Mouse (Mus musculus): ENCODE measurements around the gene Sstr3. TPM values are rescaled to one million over a fixed set of nuclear protein-coding genes. Genes with fewer than 3 reads are reported as not detected.

Sstr3 gene
- polyA plus RNA-seq, 1 experiment from 2014 or later = 0.10 TPM

GRCm38 (mm10) chr15:78572658-78573397, 28.3 kb upstream of the Sstr3 start, which contains the start of gene Rac2:
Gene Rac2 (minus strand): TSS chr15:78572783.
- Histone ChIP-seq H3K27me3 (replicated peaks; ENCODE audit: control insufficient read depth, insufficient read depth, low read length) (no peaks in the 10 kb centered on the region), H3K4me1 (replicated peaks; ENCODE audit: control insufficient read depth, insufficient read depth, low read length) (no peaks in the 10 kb centered on the region), H3K4me2 (replicated peaks; ENCODE audit: low read depth) (no peak within 1 kb of the TSS), H3K4me3 (ENCODE audit: low read depth, low read length) (no peak within 1 kb of the TSS), H3K9me3 (ENCODE audit: control insufficient read depth) (no peaks in the 10 kb centered on the region), H3K9ac (ENCODE audit: low read depth, low read length) (no peak within 1 kb of the TSS), H3K36me3 (ENCODE audit: control insufficient read depth, insufficient read depth) (no peaks in the 10 kb centered on the region), H3K27ac (ENCODE audit: low read depth, low read length) (no peak within 1 kb of the TSS)
- WGBS = 66% methylated on average over 8 of the region's 8 CpGs
- ATAC-seq = no peak
- no peak for TF ChIP-seq CTCF (IDR thresholded peaks at IDR 0.05; ENCODE audit: low read depth)

- Histone ChIP-seq H3K4me1 (replicated peaks; ENCODE audit: control insufficient read depth, insufficient read depth, low read length) (no peaks in the 10 kb centered on the region), H3K27me3 (replicated peaks; ENCODE audit: control insufficient read depth, insufficient read depth, low read length) (no peaks in the 10 kb centered on the region), H3K4me3 (ENCODE audit: low read depth, low read length) (no peak overlapping the region), H3K27ac (ENCODE audit: low read depth, low read length) (no peak overlapping the region), H3K9me3 (ENCODE audit: control insufficient read depth) (no peaks in the 10 kb centered on the region), H3K9ac (ENCODE audit: low read depth, low read length) (no peak overlapping the region), H3K36me3 (ENCODE audit: control insufficient read depth, insufficient read depth) (no peaks in the 10 kb centered on the region), H3K4me2 (replicated peaks; ENCODE audit: low read depth) (no peak overlapping the region)
- ATAC-seq = no peak
- TF ChIP-seq CTCF (IDR thresholded peaks at IDR 0.05; ENCODE audit: low read depth) = no peak
- 78% methylated on average over 5 of the region's 5 CpGs for WGBS
Measured at GRCm38 (mm10) chr15:78572270-78572600, 27.8 kb upstream of the Sstr3 start.

DNA sequence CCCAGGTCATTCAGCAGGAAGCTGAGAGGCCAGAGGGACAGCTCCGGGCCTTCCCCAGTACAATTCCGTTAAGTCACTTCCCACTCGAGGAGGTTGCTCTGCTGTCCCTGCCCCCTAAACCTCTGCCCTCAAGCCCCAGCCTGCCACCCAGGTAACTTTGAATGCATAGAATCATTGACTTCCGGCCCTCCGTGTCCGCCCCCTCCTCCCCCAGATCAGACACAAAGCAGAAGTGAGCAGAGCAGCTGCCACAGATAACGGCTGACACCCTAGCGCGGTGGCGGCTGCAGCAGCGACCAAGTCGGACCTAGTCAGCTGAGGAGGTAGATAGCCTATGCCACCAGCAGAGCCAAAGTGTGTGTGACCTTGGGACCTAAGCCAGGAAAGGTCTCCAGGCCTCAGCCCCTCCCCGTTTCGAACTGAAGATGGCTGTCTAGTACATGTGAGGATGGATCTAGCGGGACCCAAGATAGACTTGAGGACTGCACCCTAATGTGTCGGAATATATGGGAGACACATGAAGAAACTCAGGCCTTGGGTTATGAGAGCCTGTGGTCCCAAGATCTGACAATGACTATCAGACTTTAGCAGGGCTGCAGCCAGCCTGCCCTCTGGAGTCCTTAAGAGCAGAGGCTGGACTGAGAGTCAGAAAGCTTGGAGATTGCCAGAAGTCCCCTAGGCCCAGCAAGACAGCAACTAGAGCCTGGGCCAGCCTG, 27.2 kb upstream of the Sstr3 start:
- Histone ChIP-seq H3K4me3 (ENCODE audit: low read depth, low read length) (no peak overlapping the region), H3K9me3 (ENCODE audit: control insufficient read depth) (no peaks in the 10 kb centered on the region), H3K36me3 (ENCODE audit: control insufficient read depth, insufficient read depth) (no peaks in the 10 kb centered on the region), H3K9ac (ENCODE audit: low read depth, low read length) (no peak overlapping the region), H3K4me2 (replicated peaks; ENCODE audit: low read depth) (no peak overlapping the region), H3K4me1 (replicated peaks; ENCODE audit: control insufficient read depth, insufficient read depth, low read length) (no peaks in the 10 kb centered on the region), H3K27me3 (replicated peaks; ENCODE audit: control insufficient read depth, insufficient read depth, low read length) (no peaks in the 10 kb centered on the region), H3K27ac (ENCODE audit: low read depth, low read length) (no peak overlapping the region)
- no peak for TF ChIP-seq CTCF (IDR thresholded peaks at IDR 0.05; ENCODE audit: low read depth)
- ATAC-seq = no peak
- 48% methylated on average over 16 of the region's 16 CpGs for WGBS

- H3K9ac ChIP-seq (ENCODE audit: low read depth, low read length) = no peak overlapping the region
- H3K27me3 ChIP-seq (replicated peaks; ENCODE audit: control insufficient read depth, insufficient read depth, low read length) = no peaks in the 10 kb centered on the region
- no peaks in the 10 kb centered on the region for H3K9me3 ChIP-seq (ENCODE audit: control insufficient read depth)
- no peak for TF ChIP-seq CTCF (IDR thresholded peaks at IDR 0.05; ENCODE audit: low read depth)
- no peaks in the 10 kb centered on the region for H3K36me3 ChIP-seq (ENCODE audit: control insufficient read depth, insufficient read depth)
- no peak for ATAC-seq
- no peak overlapping the region for H3K27ac ChIP-seq (ENCODE audit: low read depth, low read length)
- no peak overlapping the region for H3K4me3 ChIP-seq (ENCODE audit: low read depth, low read length)
- WGBS = 91% methylated on average over 5 of the region's 5 CpGs
- H3K4me1 ChIP-seq (replicated peaks; ENCODE audit: control insufficient read depth, insufficient read depth, low read length) = no peaks in the 10 kb centered on the region
- H3K4me2 ChIP-seq (replicated peaks; ENCODE audit: low read depth) = no peak overlapping the region
Measured at GRCm38 (mm10) chr15:78570170-78570569, 25.7 kb upstream of the Sstr3 start.

DNA sequence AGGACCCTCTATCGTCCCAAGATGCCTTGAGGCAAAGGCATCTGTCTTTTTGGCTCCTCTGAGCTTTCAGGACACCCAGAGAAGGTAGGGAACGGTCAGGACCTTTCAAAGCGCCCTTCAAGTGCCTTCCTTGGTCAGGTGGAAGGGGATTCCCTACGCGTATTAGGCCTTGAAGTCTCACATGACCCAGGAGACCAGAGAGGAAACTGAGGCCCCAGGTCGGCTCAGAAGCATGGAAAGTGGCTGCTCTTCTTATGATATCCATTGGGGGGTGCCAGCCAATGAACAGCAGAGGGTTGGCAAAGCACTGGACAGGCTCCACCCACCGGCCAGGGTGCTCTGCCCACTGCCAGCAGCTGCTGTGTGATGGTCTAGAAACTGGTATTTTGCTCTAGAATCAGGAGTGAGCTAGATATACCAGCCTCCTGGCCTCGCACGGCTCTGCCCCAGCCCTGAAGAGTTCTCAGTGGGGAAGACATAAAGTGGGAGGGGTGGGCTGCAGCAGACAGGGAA, 23.2 kb upstream of the Sstr3 start:
- Histone ChIP-seq H3K4me1 (replicated peaks; ENCODE audit: control insufficient read depth, insufficient read depth, low read length) (no peaks in the 10 kb centered on the region), H3K4me3 (ENCODE audit: low read depth, low read length) (no peak overlapping the region), H3K27ac (ENCODE audit: low read depth, low read length) (no peak overlapping the region), H3K27me3 (replicated peaks; ENCODE audit: control insufficient read depth, insufficient read depth, low read length) (no peaks in the 10 kb centered on the region), H3K9ac (ENCODE audit: low read depth, low read length) (no peak overlapping the region), H3K36me3 (ENCODE audit: control insufficient read depth, insufficient read depth) (no peaks in the 10 kb centered on the region), H3K4me2 (replicated peaks; ENCODE audit: low read depth) (no peak overlapping the region), H3K9me3 (ENCODE audit: control insufficient read depth) (no peaks in the 10 kb centered on the region)
- TF ChIP-seq CTCF (IDR thresholded peaks at IDR 0.05; ENCODE audit: low read depth) = no peak
- no peak for ATAC-seq
- WGBS = 64% methylated on average over 9 of the region's 9 CpGs

GRCm38 (mm10) chr15:78564764-78565435, 20.4 kb upstream of the Sstr3 start:
- Histone ChIP-seq H3K9ac (ENCODE audit: low read depth, low read length) (no peak overlapping the region), H3K27me3 (replicated peaks; ENCODE audit: control insufficient read depth, insufficient read depth, low read length) (no peaks in the 10 kb centered on the region), H3K36me3 (ENCODE audit: control insufficient read depth, insufficient read depth) (no peaks in the 10 kb centered on the region), H3K4me2 (replicated peaks; ENCODE audit: low read depth) (no peak overlapping the region), H3K27ac (ENCODE audit: low read depth, low read length) (no peak overlapping the region), H3K4me3 (ENCODE audit: low read depth, low read length) (no peak overlapping the region), H3K4me1 (replicated peaks; ENCODE audit: control insufficient read depth, insufficient read depth, low read length) (no peaks in the 10 kb centered on the region), H3K9me3 (ENCODE audit: control insufficient read depth) (no peaks in the 10 kb centered on the region)
- no peak for ATAC-seq
- 62% methylated on average over 11 of the region's 11 CpGs for WGBS
- no peak for TF ChIP-seq CTCF (IDR thresholded peaks at IDR 0.05; ENCODE audit: low read depth)

All from intestine, postnatal 0 days (tissue).